Mouse (Mus musculus) heart, embryonic 14.5 days (tissue): Measurements from ENCODE around the gene Gm1043. TPM values are rescaled to one million over a fixed set of nuclear protein-coding genes. Genes with fewer than 3 reads are reported as not detected.

ENCODE experiments used
- ATAC-seq: fragments of 200-750 bp; cut with Nextera tagmentation; 2 replicates; pipeline ENCODE4 v1.8.0; 2017; ENCODE audit warnings: low read depth, moderate TSS enrichment; ENCODE audit not compliant: insufficient number of reproducible peaks, insufficient read depth, low FRiP score
- H3K27ac ChIP-seq, 2 experiments: fragments of 200-500 bp in 1 of 2; fragments of 300-500 bp in 1 of 2; sonication (generic) in 1 of 2; replicated peaks in 1 of 2; 2 replicates each; pipeline ENCODE4 v1.5.1; 2012 to 2014; ENCODE audit warnings: low read depth in 2 of 2, low read length in 2 of 2, control low read depth in 1 of 2, mild to moderate bottlenecking in 1 of 2, mixed read lengths in 1 of 2; ENCODE audit not compliant: control insufficient read depth in 1 of 2, insufficient read depth in 1 of 2
- H3K27me3 ChIP-seq: fragments of 300-500 bp; sonication (generic); 2 replicates; pipeline ENCODE4 v1.6.1; 2014; ENCODE audit warnings: mild to moderate bottlenecking, low read length, control low read depth; ENCODE audit not compliant: control insufficient read depth, insufficient read depth
- H3K36me3 ChIP-seq: fragments of 300-500 bp; sonication (generic); 2 replicates; pipeline ENCODE4 v1.6.1; 2014; ENCODE audit warnings: mild to moderate bottlenecking, control low read depth, low read length, mixed read lengths; ENCODE audit not compliant: control insufficient read depth, insufficient read depth
- H3K4me1 ChIP-seq, 2 experiments: fragments of 200-500 bp in 1 of 2; fragments of 300-500 bp in 1 of 2; sonication (generic) in 1 of 2; 2 replicates each; pipeline ENCODE4 v1.6.1; 2012 to 2014; ENCODE audit warnings: low read length in 2 of 2, control low read depth in 1 of 2, mixed read lengths in 1 of 2; ENCODE audit not compliant: control insufficient read depth in 2 of 2, insufficient read depth in 2 of 2
- H3K4me2 ChIP-seq: fragments of 300-500 bp; sonication (generic); 2 replicates; pipeline ENCODE4 v1.6.1; 2014; ENCODE audit warnings: mild to moderate bottlenecking, low read length
- H3K4me3 ChIP-seq, 2 experiments: fragments of 200-500 bp in 1 of 2; fragments of 300-500 bp in 1 of 2; sonication (generic) in 1 of 2; 2 replicates each; pipeline ENCODE4 v1.5.1; 2012 to 2014; ENCODE audit warnings: low read length in 2 of 2, mild to moderate bottlenecking in 2 of 2, control low read depth in 1 of 2, low read depth in 1 of 2, moderate library complexity in 1 of 2; ENCODE audit not compliant: control insufficient read depth in 1 of 2, insufficient read depth in 1 of 2
- H3K9ac ChIP-seq: fragments of 300-500 bp; sonication (generic); 2 replicates; pipeline ENCODE4 v1.6.1; 2014; ENCODE audit warnings: mild to moderate bottlenecking, low read length
- H3K9me3 ChIP-seq: fragments of 300-500 bp; sonication (generic); 2 replicates; pipeline ENCODE4 v1.6.1; 2016; ENCODE audit warnings: low read length, control low read depth; ENCODE audit not compliant: control insufficient read depth
- WGBS: fragments of 180-500 bp; shearing (Covaris S2); extraction: QIAGEN DNeasy Blood & Tissue Kit; methylation state at CpG from one replicate; pipeline ENCODE4 v1.1.7; 2014; 5-methylcytosine and 5-hydroxymethylcytosine counted together
- polyA plus RNA-seq: library from polyadenylated mRNA; unstranded; fragments of >200 nt; fragmentation: Nextera tagmentation; extraction: Ambion mirVana; gene quantifications from 2 replicates; pipeline ENCODE4 v1.2.1, GENCODE M21; 2014

Gene Gm1043
- polyA plus RNA-seq, 1 experiment from 2014 or later: not detected

- H3K4me2 ChIP-seq: no peak overlapping the region
- H3K9ac ChIP-seq: no peak overlapping the region
- H3K9me3 ChIP-seq: no peaks in the 10 kb centered on the region
- H3K4me1 ChIP-seq: no peaks in the 10 kb centered on the region
- H3K27ac ChIP-seq: no peak overlapping the region
- WGBS: 50% methylated on average over 12 of the region's 12 CpGs
- no peaks in the 10 kb centered on the region for H3K36me3 ChIP-seq
- H3K4me3 ChIP-seq: no peak overlapping the region
- peaks cover 10% of the 10 kb centered on the region for H3K27me3 ChIP-seq
- ATAC-seq: no peak
These were observed 8.4 kb upstream of the Gm1043 start for GRCm38 (mm10) chr5:37076692-37077329.

- no peak for ATAC-seq
These were observed 7.9 kb upstream of the Gm1043 start for GRCm38 (mm10) chr5:37077330-37077698.

DNA sequence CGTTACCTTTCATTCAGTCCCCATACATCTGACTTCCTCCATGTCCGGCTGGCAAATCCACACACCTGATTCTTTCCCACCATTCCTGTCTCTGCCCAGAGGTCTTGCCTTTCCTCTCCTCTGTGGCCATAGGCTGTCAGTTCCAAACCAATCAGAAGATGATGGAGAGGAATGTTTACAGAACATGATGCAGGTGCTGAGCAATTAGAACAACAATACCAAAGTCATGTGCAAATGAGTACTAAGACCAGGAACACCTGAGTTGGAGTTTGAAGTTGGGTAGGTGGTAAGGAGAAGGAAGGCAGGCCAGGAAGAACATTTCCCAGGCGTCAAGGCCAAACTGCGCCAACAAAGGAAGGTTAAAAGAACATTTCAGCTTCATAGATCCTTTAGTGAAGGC, 5.7 kb upstream of the Gm1043 start:
- 78% methylated on average over 4 of the region's 4 CpGs for WGBS

More at GRCm38 (mm10) chr5:37077330-37077698, 7.9 kb upstream of the Gm1043 start:
- Histone ChIP-seq H3K27ac (no peak overlapping the region), H3K9ac (no peak overlapping the region), H3K27me3 (peaks cover 10% of the 10 kb centered on the region), H3K4me1 (peaks cover 0 to 1% of the 10 kb centered on the region in 2 experiments; a peak in 1 of 4 replicates), H3K4me2 (no peak overlapping the region), H3K4me3 (no peak overlapping the region), H3K9me3 (no peaks in the 10 kb centered on the region), H3K36me3 (no peaks in the 10 kb centered on the region)
- 22% methylated on average over 3 of the region's 3 CpGs for WGBS

GRCm38 (mm10) chr5:37080601-37081000, 4.6 kb upstream of the Gm1043 start:
- Histone ChIP-seq H3K27ac (no peak overlapping the region), H3K9ac (no peak overlapping the region), H3K9me3 (no peaks in the 10 kb centered on the region), H3K4me1 (peaks cover 0 to 3% of the 10 kb centered on the region in 2 experiments; a peak in 1 of 4 replicates), H3K36me3 (no peaks in the 10 kb centered on the region), H3K4me2 (no peak overlapping the region), H3K4me3 (no peak overlapping the region), H3K27me3 (peaks cover 10% of the 10 kb centered on the region)
- no peak for ATAC-seq
- 78% methylated on average over 5 of the region's 5 CpGs for WGBS

More for the DNA sequence above, 5.7 kb upstream of the Gm1043 start:
- H3K27me3 ChIP-seq: peaks cover 10% of the 10 kb centered on the region
- H3K36me3 ChIP-seq: no peaks in the 10 kb centered on the region
- no peak overlapping the region for H3K4me3 ChIP-seq
- ATAC-seq: no peak
- no peak overlapping the region for H3K27ac ChIP-seq
- H3K9me3 ChIP-seq: no peaks in the 10 kb centered on the region
- H3K4me1 ChIP-seq: peaks cover 0 to 3% of the 10 kb centered on the region in 2 experiments; a peak in 1 of 4 replicates
- H3K9ac ChIP-seq: no peak overlapping the region
- H3K4me2 ChIP-seq: no peak overlapping the region

GRCm38 (mm10) chr5:37082420-37082819, 2.8 kb upstream of the Gm1043 start:
- Histone ChIP-seq H3K27me3 (no peaks in the 10 kb centered on the region; the same call in 1 of the 2 replicates), H3K27ac (no peak overlapping the region), H3K4me3 (no peak overlapping the region), H3K4me2 (no peak overlapping the region), H3K4me1 (peaks cover 0 to 3% of the 10 kb centered on the region in 2 experiments; a peak in 1 of 4 replicates), H3K36me3 (no peaks in the 10 kb centered on the region), H3K9ac (no peak overlapping the region), H3K9me3 (no peaks in the 10 kb centered on the region)
- 12% methylated on average over 3 of the region's 3 CpGs for WGBS
- ATAC-seq: no peak

DNA sequence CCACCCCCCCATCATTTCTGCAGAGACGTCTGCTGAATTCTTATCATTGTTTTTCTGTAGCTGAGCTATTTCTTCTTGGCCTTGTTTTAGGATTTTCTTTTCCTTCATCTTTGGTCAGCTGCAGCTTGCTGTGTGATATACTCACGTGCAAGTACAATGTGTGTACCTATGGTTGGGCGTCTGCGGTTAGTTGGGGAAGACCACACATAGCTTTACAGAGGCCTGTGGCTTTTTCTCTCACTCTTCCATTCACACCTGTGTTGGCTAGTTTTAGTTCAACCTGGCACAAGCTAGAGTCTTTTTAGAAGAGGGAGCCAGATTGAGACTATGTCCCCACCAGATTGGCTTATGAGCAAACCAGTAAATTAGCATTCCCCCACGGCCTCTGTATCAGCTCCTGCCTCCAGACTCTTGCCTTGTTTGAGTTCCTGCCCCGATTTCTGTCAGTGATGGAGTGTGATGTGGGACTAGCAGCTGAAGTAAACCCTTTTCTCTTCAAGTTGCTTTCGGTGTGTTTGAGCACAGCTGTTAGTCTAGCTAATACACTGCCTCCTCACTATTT, 1.9 kb upstream of the Gm1043 start:
- Histone ChIP-seq H3K36me3 (no peaks in the 10 kb centered on the region), H3K4me3 (no peak overlapping the region), H3K4me1 (peaks cover 0 to 3% of the 10 kb centered on the region in 2 experiments; a peak in 1 of 4 replicates), H3K9me3 (no peaks in the 10 kb centered on the region), H3K27ac (no peak overlapping the region), H3K9ac (no peak overlapping the region), H3K4me2 (no peak overlapping the region), H3K27me3 (no peaks in the 10 kb centered on the region)
- ATAC-seq: no peak
- whole genome bisulfite sequencing: 55% methylated on average over 7 of the region's 7 CpGs

- Histone ChIP-seq H3K36me3 (no peaks in the 10 kb centered on the region), H3K4me1 (peaks cover 0 to 3% of the 10 kb centered on the region in 2 experiments; a peak in 1 of 4 replicates), H3K27ac (no peak overlapping the region), H3K4me3 (no peak overlapping the region), H3K9me3 (no peaks in the 10 kb centered on the region), H3K4me2 (no peak overlapping the region), H3K9ac (no peak overlapping the region), H3K27me3 (0 out of 2 replicates have a peak, but pooled peaks cover 3% of the 10 kb centered on the region)
- no peak for ATAC-seq
- WGBS: 92% methylated on average over 9 of the region's 9 CpGs
These were observed 1.3 kb upstream of the Gm1043 start for GRCm38 (mm10) chr5:37083850-37084249.
